Mouse (Mus musculus) myocyte (in vitro differentiated cells): ENCODE data around the gene Crb2. TPM values are rescaled to one million over a fixed set of nuclear protein-coding genes. Genes with fewer than 3 reads are reported as not detected.

Experiments used
- H3K27me3 ChIP-seq: one replicate; pipeline ENCODE4 v1.6.1; 2011; ENCODE audit not compliant: control insufficient read depth, insufficient read depth, insufficient read length
- H3K36me3 ChIP-seq: one replicate; pipeline ENCODE4 v1.6.1; 2011; ENCODE audit not compliant: control insufficient read depth, insufficient read depth
- H3K4me2 ChIP-seq: one replicate; pipeline ENCODE4 v1.6.1; 2011; ENCODE audit warnings: low read depth, control low read depth
- H3K4me3 ChIP-seq: one replicate; pipeline ENCODE4 v1.5.1; 2011; ENCODE audit warnings: mild to moderate bottlenecking, control low read depth, moderate library complexity
- H3K79me2 ChIP-seq: one replicate; pipeline ENCODE4 v1.6.1; 2011; ENCODE audit not compliant: control insufficient read depth, insufficient read depth
- H3ac ChIP-seq: one replicate; pipeline ENCODE4 v1.6.1; 2011; ENCODE audit not compliant: control insufficient read depth, insufficient read length
- CEBPB ChIP-seq: IDR thresholded peaks from 2 replicates; pipeline ENCODE4 v1.6.1; 2011; ENCODE audit warnings: mild to moderate bottlenecking, moderate library complexity; ENCODE audit not compliant: poor library complexity, insufficient read depth, severe bottlenecking
- E2F4 ChIP-seq: IDR thresholded peaks from one replicate; pipeline ENCODE4 v1.6.1; 2011; ENCODE audit warnings: mild to moderate bottlenecking, control low read depth, moderate library complexity; ENCODE audit not compliant: insufficient read depth
- MAX ChIP-seq: IDR thresholded peaks from one replicate; pipeline ENCODE4 v1.6.1; 2011; ENCODE audit warnings: low read depth, mild to moderate bottlenecking, control low read depth
- MYOD1 ChIP-seq, 3 experiments: IDR thresholded peaks; one replicate each; pipeline ENCODE4 v1.6.1; 2011; ENCODE audit warnings: control low read depth in 2 of 3, low read depth in 2 of 3, mild to moderate bottlenecking in 2 of 3, moderate library complexity in 1 of 3; ENCODE audit not compliant: insufficient read length in 2 of 3, control insufficient read depth in 1 of 3
- MYOG ChIP-seq, 3 experiments: IDR thresholded peaks; one replicate each; pipeline ENCODE4 v1.6.1; 2011; ENCODE audit warnings: control low read depth in 2 of 3, low read depth in 2 of 3, mild to moderate bottlenecking in 2 of 3; ENCODE audit not compliant: insufficient read length in 2 of 3, control insufficient read depth in 1 of 3, insufficient read depth in 1 of 3
- POLR2A ChIP-seq: IDR thresholded peaks from one replicate; pipeline ENCODE4 v1.6.1; 2011; ENCODE audit warnings: low read depth, mild to moderate bottlenecking, control low read depth, moderate library complexity; ENCODE audit not compliant: insufficient read length
- POLR2AphosphoS2 ChIP-seq: IDR thresholded peaks from one replicate; pipeline ENCODE4 v1.6.1; 2011; ENCODE audit warnings: low read depth, control low read depth; ENCODE audit not compliant: insufficient read length
- REST ChIP-seq: IDR thresholded peaks from one replicate; pipeline ENCODE4 v1.6.1; 2011; ENCODE audit warnings: mild to moderate bottlenecking, control low read depth, moderate library complexity; ENCODE audit not compliant: insufficient read depth, insufficient read length
- SRF ChIP-seq: IDR thresholded peaks from one replicate; pipeline ENCODE4 v1.6.1; 2011; ENCODE audit warnings: low read depth; ENCODE audit not compliant: control insufficient read depth, insufficient read length
- TCF12 ChIP-seq: IDR thresholded peaks from one replicate; pipeline ENCODE4 v1.6.1; 2011; ENCODE audit warnings: mild to moderate bottlenecking, control low read depth; ENCODE audit not compliant: poor library complexity, insufficient read depth, severe bottlenecking
- TCF3 ChIP-seq: IDR thresholded peaks from one replicate; pipeline ENCODE4 v1.6.1; 2011; ENCODE audit warnings: low read depth, control low read depth; ENCODE audit not compliant: insufficient read length
- USF1 ChIP-seq: IDR thresholded peaks from one replicate; pipeline ENCODE4 v1.6.1; 2011; ENCODE audit warnings: low read depth, mild to moderate bottlenecking, control low read depth, moderate library complexity
- polyA plus RNA-seq: library from polyadenylated mRNA; unstranded; fragments of >200 nt; fragmentation: generic; extraction: Trizol; gene quantifications from one replicate; pipeline ENCODE4 v1.2.1, GENCODE M21; 2012; ENCODE audit warnings: missing spikeins

Crb2 gene
- polyA plus RNA-seq, 1 experiment: not detected

DNA sequence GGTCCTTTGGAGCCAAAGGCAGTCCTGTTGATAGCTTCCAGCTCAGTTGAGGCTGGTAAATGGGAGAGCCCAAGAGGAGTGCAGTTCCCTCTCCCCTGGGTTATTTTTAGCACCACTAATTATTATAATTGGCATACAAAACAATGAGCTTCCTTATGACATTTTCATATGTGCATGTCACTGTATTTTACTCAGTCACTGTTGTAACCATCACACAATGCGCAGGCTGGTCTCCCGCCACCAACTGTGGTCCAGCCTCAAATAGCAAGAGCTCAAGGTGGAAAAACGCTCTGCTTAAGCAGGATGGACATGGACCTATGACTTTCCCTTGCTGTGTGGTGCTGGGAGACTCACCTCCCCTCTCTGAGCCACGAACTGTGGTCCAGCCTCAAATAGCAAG is 18.3 kb upstream of the Crb2 start:
- H3K36me3 ChIP-seq: no peaks in the 10 kb centered on the region

GRCm38 (mm10) chr2:37758343-37759015 is 17.6 kb upstream of the Crb2 start:
- TF ChIP-seq POLR2AphosphoS2 (no peak), SRF (no peak), TCF3 (no peak), CEBPB (no peak), TCF12 (no peak), REST (no peak), USF1 (no peak), E2F4 (no peak), MAX (no peak), MYOD1 (IDR thresholded peaks at IDR 0.05; ENCODE audit: control insufficient read depth in 1 of 3, insufficient read length in 2 of 3, low read depth in 2 of 3) (no peak), POLR2A (no peak), MYOG (IDR thresholded peaks at IDR 0.05; ENCODE audit: control insufficient read depth in 1 of 3, insufficient read depth in 1 of 3, insufficient read length in 2 of 3, low read depth in 2 of 3) (no peak)
- Histone ChIP-seq H3K4me3 (no peak overlapping the region), H3K27me3 (peaks cover 38% of the 10 kb centered on the region), H3ac (no peak overlapping the region), H3K4me2 (no peak overlapping the region), H3K79me2 (no peaks in the 10 kb centered on the region), H3K36me3 (no peaks in the 10 kb centered on the region)

More for the DNA sequence above, 18.3 kb upstream of the Crb2 start:
- H3ac ChIP-seq: no peak overlapping the region
- no peaks in the 10 kb centered on the region for H3K79me2 ChIP-seq
- no peak overlapping the region for H3K4me3 ChIP-seq
- TF ChIP-seq POLR2AphosphoS2: no peak
- TF ChIP-seq MYOD1 (IDR thresholded peaks at IDR 0.05; ENCODE audit: control insufficient read depth in 1 of 3, insufficient read length in 2 of 3, low read depth in 2 of 3): no peak
- no peak for TF ChIP-seq SRF
- no peak for TF ChIP-seq MAX
- TF ChIP-seq USF1: no peak
- TF ChIP-seq REST: no peak
- no peak for TF ChIP-seq CEBPB
- TF ChIP-seq TCF12: no peak
- no peak for TF ChIP-seq E2F4
- TF ChIP-seq POLR2A: no peak
- no peak for TF ChIP-seq TCF3
- no peak for TF ChIP-seq MYOG (IDR thresholded peaks at IDR 0.05; ENCODE audit: control insufficient read depth in 1 of 3, insufficient read depth in 1 of 3, insufficient read length in 2 of 3, low read depth in 2 of 3)
- H3K27me3 ChIP-seq: peaks cover 38% of the 10 kb centered on the region
- no peak overlapping the region for H3K4me2 ChIP-seq

- peaks cover 26% of the 10 kb centered on the region for H3K27me3 ChIP-seq
- H3ac ChIP-seq: no peak overlapping the region
- H3K4me2 ChIP-seq: no peak overlapping the region
- H3K36me3 ChIP-seq: no peaks in the 10 kb centered on the region
- H3K4me3 ChIP-seq: no peak overlapping the region
- TF ChIP-seq POLR2AphosphoS2 (no peak), MAX (no peak), TCF12 (no peak), SRF (no peak), REST (no peak), USF1 (no peak), MYOG (IDR thresholded peaks at IDR 0.05; ENCODE audit: control insufficient read depth in 1 of 3, insufficient read depth in 1 of 3, insufficient read length in 2 of 3, low read depth in 2 of 3) (no peak), MYOD1 (IDR thresholded peaks at IDR 0.05; ENCODE audit: control insufficient read depth in 1 of 3, insufficient read length in 2 of 3, low read depth in 2 of 3) (no peak)
- H3K79me2 ChIP-seq: no peaks in the 10 kb centered on the region
Observed at GRCm38 (mm10) chr2:37760633-37761032, 15.4 kb upstream of the Crb2 start.

DNA sequence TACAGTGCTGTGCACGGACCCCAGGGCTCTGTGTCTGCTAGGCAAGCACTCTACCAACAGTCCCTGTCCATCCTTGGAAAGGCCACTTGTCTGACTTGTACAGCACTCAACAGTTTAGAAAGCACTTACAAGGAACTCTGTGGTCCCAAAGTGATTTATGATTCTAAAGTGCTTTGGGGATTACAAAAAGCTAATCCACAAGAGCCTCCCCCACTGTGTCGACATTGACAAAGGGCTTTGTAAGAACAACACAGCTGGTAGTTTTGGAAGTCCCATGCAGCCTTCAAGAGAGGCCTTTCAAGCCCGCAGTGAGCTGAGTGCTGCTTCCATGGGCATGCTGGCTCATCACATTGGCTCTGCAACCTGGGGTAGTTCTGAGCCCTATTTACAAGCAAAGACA is 12.4 kb upstream of the Crb2 start:
- no peaks in the 10 kb centered on the region for H3K79me2 ChIP-seq
- H3K4me3 ChIP-seq: no peak overlapping the region
- no peak overlapping the region for H3K4me2 ChIP-seq
- H3K27me3 ChIP-seq: peaks cover 9% of the 10 kb centered on the region
- no peak overlapping the region for H3ac ChIP-seq
- TF ChIP-seq CEBPB (no peak), MYOG (IDR thresholded peaks at IDR 0.05; ENCODE audit: control insufficient read depth in 1 of 3, insufficient read depth in 1 of 3, insufficient read length in 2 of 3, low read depth in 2 of 3) (no peak), MYOD1 (IDR thresholded peaks at IDR 0.05; ENCODE audit: control insufficient read depth in 1 of 3, insufficient read length in 2 of 3, low read depth in 2 of 3) (no peak), POLR2AphosphoS2 (no peak), SRF (no peak), POLR2A (no peak), TCF3 (no peak), MAX (no peak), USF1 (no peak), E2F4 (no peak), REST (no peak), TCF12 (no peak)
- no peaks in the 10 kb centered on the region for H3K36me3 ChIP-seq

DNA sequence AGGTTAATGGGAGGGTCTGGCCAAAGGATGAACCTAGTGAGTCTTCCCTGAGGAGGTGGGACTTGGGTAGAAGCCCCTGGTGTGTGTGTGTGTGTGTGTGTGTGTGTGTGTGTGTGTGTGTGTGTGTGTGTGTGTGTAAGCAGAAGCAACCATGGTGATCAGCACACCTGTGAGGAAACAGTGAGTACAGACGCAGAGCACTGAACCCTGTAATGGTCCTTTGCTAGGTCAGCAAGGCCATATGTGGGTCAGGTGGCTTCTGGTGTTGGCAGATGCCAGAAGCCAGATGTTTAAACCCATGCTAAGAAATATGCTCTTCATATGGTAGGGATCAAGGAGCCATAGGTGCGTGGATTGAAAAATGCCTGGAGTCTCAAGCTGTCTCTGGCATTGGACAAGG is 11.5 kb upstream of the Crb2 start:
- no peaks in the 10 kb centered on the region for H3K36me3 ChIP-seq
- H3K4me3 ChIP-seq: no peak overlapping the region
- H3K27me3 ChIP-seq: peaks cover 9% of the 10 kb centered on the region
- no peaks in the 10 kb centered on the region for H3K79me2 ChIP-seq
- H3ac ChIP-seq: no peak overlapping the region
- TF ChIP-seq MYOD1 (IDR thresholded peaks at IDR 0.05; ENCODE audit: control insufficient read depth in 1 of 3, insufficient read length in 2 of 3, low read depth in 2 of 3) (no peak), USF1 (no peak), MAX (no peak), TCF12 (no peak), CEBPB (no peak), SRF (no peak), MYOG (IDR thresholded peaks at IDR 0.05; ENCODE audit: control insufficient read depth in 1 of 3, insufficient read depth in 1 of 3, insufficient read length in 2 of 3, low read depth in 2 of 3) (no peak), REST (no peak), TCF3 (no peak), POLR2AphosphoS2 (no peak), E2F4 (no peak), POLR2A (no peak)
- no peak overlapping the region for H3K4me2 ChIP-seq
